Mouse (Mus musculus) testis, adult 2 months (tissue): ENCODE results near the gene Sox5.

ENCODE experiments used
- CTCF ChIP-seq: fragments of 200-500 bp; IDR thresholded peaks from 2 replicates; pipeline ENCODE4 v1.5.1; 2012; ENCODE audit warnings: low read depth, mild to moderate bottlenecking, inconsistent platforms, low read length, moderate library complexity; ENCODE audit not compliant: control insufficient read depth, insufficient read depth, insufficient replicate concordance
- POLR2A ChIP-seq: fragments of 200-500 bp; IDR thresholded peaks from 2 replicates; pipeline ENCODE4 v1.6.1; 2012; ENCODE audit warnings: low read depth, mild to moderate bottlenecking, inconsistent platforms, low read length, moderate library complexity; ENCODE audit not compliant: control insufficient read depth

- no peak for TF ChIP-seq CTCF
- TF ChIP-seq POLR2A, result no peak
Observed at GRCm38 (mm10) chr6:144151075-144151474, 630.7 kb downstream of the Sox5 start.
